Mouse (Mus musculus): ENCODE data around the gene Kctd11. TPM values are rescaled to one million over a fixed set of nuclear protein-coding genes. Genes with fewer than 3 reads are reported as not detected.
A peak's percentile ranks its signal among the peaks of the same experiment; 100 is the strongest.

Gene Kctd11
- polyA plus RNA-seq, 1 experiment from 2014 or later, result 3.9 TPM

- H3K27me3 ChIP-seq (ENCODE audit: control insufficient read depth, insufficient read depth, low read length), result peaks cover 3% of the 10 kb centered on the region; the same call in 1 of the 2 replicates
- H3K4me1 ChIP-seq (ENCODE audit: control insufficient read depth, insufficient read depth, low read length), result peaks cover 19% of the 10 kb centered on the region
- H3K36me3 ChIP-seq (ENCODE audit: control insufficient read depth, insufficient read depth, low read length), result no peaks in the 10 kb centered on the region
- H3K4me2 ChIP-seq, result no peak overlapping the region; the same call in 1 of the 2 replicates
- DNase-seq (ENCODE audit: low spot score, missing footprints) (no peak), ATAC-seq (ENCODE audit: low FRiP score) (no peak)
- no peak overlapping the region for H3K9ac ChIP-seq (ENCODE audit: low read length)
- WGBS, result 87% methylated on average over 6 of the region's 6 CpGs
- no peak overlapping the region for H3K27ac ChIP-seq (ENCODE audit: low read depth, low read length)
- no peaks in the 10 kb centered on the region for H3K9me3 ChIP-seq (ENCODE audit: control insufficient read depth, low read length)
- H3K4me3 ChIP-seq (ENCODE audit: low read depth, low read length), result no peak overlapping the region
These were observed 2.3 kb downstream of the Kctd11 start for GRCm38 (mm10) chr11:69878952-69879351.

GRCm38 (mm10) chr11:69878399-69878798 lies 2.8 kb downstream of the Kctd11 start:
- 60% methylated on average over 3 of the region's 3 CpGs for WGBS
- ATAC-seq (ENCODE audit: low FRiP score), result no peak
- H3K4me1 ChIP-seq (ENCODE audit: control insufficient read depth, insufficient read depth, low read length), result peaks cover 19% of the 10 kb centered on the region
- DNase-seq (ENCODE audit: low spot score, missing footprints), result no peak
- H3K36me3 ChIP-seq (ENCODE audit: control insufficient read depth, insufficient read depth, low read length), result no peaks in the 10 kb centered on the region
- no peaks in the 10 kb centered on the region for H3K9me3 ChIP-seq (ENCODE audit: control insufficient read depth, low read length)
- H3K27me3 ChIP-seq (ENCODE audit: control insufficient read depth, insufficient read depth, low read length), result peaks cover 3% of the 10 kb centered on the region; the same call in 1 of the 2 replicates
- no peak overlapping the region for H3K4me3 ChIP-seq (ENCODE audit: low read depth, low read length)
- H3K9ac ChIP-seq (ENCODE audit: low read length), result no peak overlapping the region
- 0 out of 2 replicates have a peak overlapping the region, but pooled peaks have one; percentile 6 for H3K4me2 ChIP-seq
- no peak overlapping the region for H3K27ac ChIP-seq (ENCODE audit: low read depth, low read length)

GRCm38 (mm10) chr11:69877878-69878277 lies 3.3 kb downstream of the Kctd11 start, which contains the start of gene Tmem95:
Gene Tmem95 (minus strand): TSS chr11:69878018.
- no peaks in the 10 kb centered on the region for H3K36me3 ChIP-seq (ENCODE audit: control insufficient read depth, insufficient read depth, low read length)

DNA sequence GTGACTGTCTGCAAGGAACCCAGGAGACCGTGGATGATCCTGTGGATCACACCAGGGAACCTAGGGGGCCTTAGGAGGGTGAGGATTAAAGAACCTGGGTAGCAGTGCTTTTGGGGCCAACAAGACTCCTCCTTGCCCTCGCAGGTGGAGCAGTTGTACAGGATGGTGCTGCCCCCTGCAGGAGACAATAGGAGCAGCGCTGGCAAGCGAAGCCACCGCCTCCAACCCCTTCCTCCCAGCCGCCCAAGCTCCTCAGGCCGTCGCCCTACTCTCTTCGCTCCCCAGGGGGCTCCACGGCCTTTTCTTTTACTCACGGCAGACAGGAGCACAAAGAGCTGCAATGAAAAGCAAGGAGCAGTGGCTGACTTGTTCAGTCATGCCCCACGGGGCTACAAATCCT lies 4.3 kb downstream of the Kctd11 start:
- Histone ChIP-seq H3K27ac (ENCODE audit: low read depth, low read length) (no peak overlapping the region; the same call in 1 of the 2 replicates), H3K9ac (ENCODE audit: low read length) (no peak overlapping the region), H3K4me2 (peak overlapping the region; percentile 12), H3K4me3 (ENCODE audit: low read depth, low read length) (no peak overlapping the region), H3K27me3 (ENCODE audit: control insufficient read depth, insufficient read depth, low read length) (peaks cover 2% of the 10 kb centered on the region; the same call in 1 of the 2 replicates), H3K9me3 (ENCODE audit: control insufficient read depth, low read length) (no peaks in the 10 kb centered on the region), H3K36me3 (ENCODE audit: control insufficient read depth, insufficient read depth, low read length) (no peaks in the 10 kb centered on the region), H3K4me1 (ENCODE audit: control insufficient read depth, insufficient read depth, low read length) (peaks cover 19% of the 10 kb centered on the region)
- ATAC-seq (ENCODE audit: low FRiP score) (peak; percentile 38; the same call in 1 of the 2 replicates), DNase-seq (ENCODE audit: low spot score, missing footprints) (peak; percentile 96)
- 2% methylated on average over 12 of the region's 12 CpGs for WGBS

More at GRCm38 (mm10) chr11:69877878-69878277, 3.3 kb downstream of the Kctd11 start, which contains the start of gene Tmem95:
- H3K9ac ChIP-seq (ENCODE audit: low read length), result no peak within 1 kb of the TSS; the same call in 1 of the 2 replicates
- peak within 1 kb of the TSS; percentile 12 for H3K4me2 ChIP-seq
- H3K27ac ChIP-seq (ENCODE audit: low read depth, low read length), result no peak within 1 kb of the TSS; the same call in 1 of the 2 replicates
- no peak for DNase-seq (ENCODE audit: low spot score, missing footprints)
- no peak for ATAC-seq (ENCODE audit: low FRiP score)
- no peaks in the 10 kb centered on the region for H3K9me3 ChIP-seq (ENCODE audit: control insufficient read depth, low read length)
- H3K27me3 ChIP-seq (ENCODE audit: control insufficient read depth, insufficient read depth, low read length), result peaks cover 3% of the 10 kb centered on the region; the same call in 1 of the 2 replicates
- H3K4me3 ChIP-seq (ENCODE audit: low read depth, low read length), result no peak within 1 kb of the TSS
- peaks cover 19% of the 10 kb centered on the region for H3K4me1 ChIP-seq (ENCODE audit: control insufficient read depth, insufficient read depth, low read length)
- WGBS, result 89% methylated on average over 11 of the region's 11 CpGs

GRCm38 (mm10) chr11:69876186-69876585 lies 5.0 kb downstream of the Kctd11 start:
- DNase-seq (ENCODE audit: low spot score, missing footprints), result no peak
- Histone ChIP-seq H3K27me3 (ENCODE audit: control insufficient read depth, insufficient read depth, low read length) (no peaks in the 10 kb centered on the region; the same call in 1 of the 2 replicates), H3K27ac (ENCODE audit: low read depth, low read length) (no peak overlapping the region), H3K4me3 (ENCODE audit: low read depth, low read length) (no peak overlapping the region), H3K4me2 (no peak overlapping the region), H3K9me3 (ENCODE audit: control insufficient read depth, low read length) (no peaks in the 10 kb centered on the region), H3K36me3 (ENCODE audit: control insufficient read depth, insufficient read depth, low read length) (no peaks in the 10 kb centered on the region), H3K4me1 (ENCODE audit: control insufficient read depth, insufficient read depth, low read length) (peaks cover 16% of the 10 kb centered on the region), H3K9ac (ENCODE audit: low read length) (no peak overlapping the region; the same call in 1 of the 2 replicates)
- WGBS, result 68% methylated on average over 7 of the region's 7 CpGs
- ATAC-seq (ENCODE audit: low FRiP score), result no peak

- DNase-seq (ENCODE audit: low spot score, missing footprints) (no peak), ATAC-seq (ENCODE audit: low FRiP score) (no peak)
- WGBS, result 79% methylated on average over 4 of the region's 4 CpGs
- Histone ChIP-seq H3K4me3 (ENCODE audit: low read depth, low read length) (no peak overlapping the region), H3K4me2 (no peak overlapping the region), H3K27me3 (ENCODE audit: control insufficient read depth, insufficient read depth, low read length) (no peaks in the 10 kb centered on the region), H3K36me3 (ENCODE audit: control insufficient read depth, insufficient read depth, low read length) (no peaks in the 10 kb centered on the region), H3K27ac (ENCODE audit: low read depth, low read length) (no peak overlapping the region), H3K9ac (ENCODE audit: low read length) (no peak overlapping the region), H3K9me3 (ENCODE audit: control insufficient read depth, low read length) (no peaks in the 10 kb centered on the region), H3K4me1 (ENCODE audit: control insufficient read depth, insufficient read depth, low read length) (peaks cover 6% of the 10 kb centered on the region; the same call in 1 of the 2 replicates)
These were observed 8.8 kb downstream of the Kctd11 start for GRCm38 (mm10) chr11:69872451-69872850.

GRCm38 (mm10) chr11:69871822-69872221 lies 9.4 kb downstream of the Kctd11 start:
- Histone ChIP-seq H3K9ac (ENCODE audit: low read length) (no peak overlapping the region), H3K4me2 (no peak overlapping the region), H3K27me3 (ENCODE audit: control insufficient read depth, insufficient read depth, low read length) (no peaks in the 10 kb centered on the region), H3K4me1 (ENCODE audit: control insufficient read depth, insufficient read depth, low read length) (peaks cover under 1% of the 10 kb centered on the region; the same call in 1 of the 2 replicates), H3K4me3 (ENCODE audit: low read depth, low read length) (no peak overlapping the region), H3K9me3 (ENCODE audit: control insufficient read depth, low read length) (no peaks in the 10 kb centered on the region), H3K27ac (ENCODE audit: low read depth, low read length) (no peak overlapping the region), H3K36me3 (ENCODE audit: control insufficient read depth, insufficient read depth, low read length) (no peaks in the 10 kb centered on the region)
- ATAC-seq (ENCODE audit: low FRiP score) (no peak), DNase-seq (ENCODE audit: low spot score, missing footprints) (no peak)
- 95% methylated on average over 7 of the region's 7 CpGs for WGBS

DNA sequence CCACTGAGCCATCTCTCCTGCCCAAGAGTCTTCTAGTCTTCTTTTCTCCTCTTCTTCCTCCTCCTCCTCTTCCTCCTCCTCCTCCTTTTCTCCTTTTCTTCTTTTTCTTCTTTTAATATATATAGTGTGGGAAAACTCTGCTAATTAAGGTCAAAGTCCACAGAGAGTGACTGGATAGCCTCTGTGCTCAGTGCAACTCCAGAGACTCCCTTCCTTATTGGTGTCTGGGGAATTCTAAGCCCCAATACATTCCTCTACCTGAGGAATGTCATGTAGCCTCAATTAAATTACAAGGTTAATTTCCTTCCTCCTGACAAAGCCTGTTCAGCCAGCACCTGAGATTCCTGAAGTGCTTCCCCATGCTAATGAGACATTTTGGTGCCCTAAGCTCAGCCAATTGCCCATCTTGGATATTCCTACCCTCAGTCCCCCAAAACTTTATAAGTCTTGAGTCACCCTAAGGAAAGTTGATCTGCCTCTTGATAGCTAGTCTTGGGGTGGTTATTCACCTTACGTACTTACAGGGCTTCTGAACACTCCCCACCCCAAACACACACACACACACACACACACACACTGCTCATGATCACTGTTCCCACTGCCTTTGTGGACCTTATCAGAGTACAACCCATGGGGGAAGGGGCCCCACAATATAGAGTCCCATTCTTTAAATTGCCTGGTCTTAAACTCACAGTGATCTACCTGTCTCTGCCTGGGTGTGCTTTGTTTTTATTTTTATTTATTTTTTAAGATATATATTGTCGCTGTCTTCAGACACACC lies 10.7 kb downstream of the Kctd11 start:
- Histone ChIP-seq H3K27ac (ENCODE audit: low read depth, low read length) (no peak overlapping the region), H3K4me1 (ENCODE audit: control insufficient read depth, insufficient read depth, low read length) (no peaks in the 10 kb centered on the region), H3K4me2 (no peak overlapping the region), H3K9me3 (ENCODE audit: control insufficient read depth, low read length) (no peaks in the 10 kb centered on the region), H3K9ac (ENCODE audit: low read length) (no peak overlapping the region), H3K4me3 (ENCODE audit: low read depth, low read length) (no peak overlapping the region), H3K27me3 (ENCODE audit: control insufficient read depth, insufficient read depth, low read length) (no peaks in the 10 kb centered on the region), H3K36me3 (ENCODE audit: control insufficient read depth, insufficient read depth, low read length) (no peaks in the 10 kb centered on the region)
- DNase-seq (ENCODE audit: low spot score, missing footprints) (no peak), ATAC-seq (ENCODE audit: low FRiP score) (no peak)
- WGBS, result 82% methylated on average over 2 of the region's 2 CpGs

GRCm38 (mm10) chr11:69867335-69867734 lies 13.9 kb downstream of the Kctd11 start:
- DNase-seq (ENCODE audit: low spot score, missing footprints) (no peak), ATAC-seq (ENCODE audit: low FRiP score) (no peak)
- 70% methylated on average over 9 of the region's 9 CpGs for WGBS
- Histone ChIP-seq H3K4me3 (ENCODE audit: low read depth, low read length) (no peak overlapping the region), H3K27me3 (ENCODE audit: control insufficient read depth, insufficient read depth, low read length) (no peaks in the 10 kb centered on the region), H3K9me3 (ENCODE audit: control insufficient read depth, low read length) (no peaks in the 10 kb centered on the region), H3K4me2 (no peak overlapping the region), H3K27ac (ENCODE audit: low read depth, low read length) (no peak overlapping the region), H3K9ac (ENCODE audit: low read length) (no peak overlapping the region), H3K4me1 (ENCODE audit: control insufficient read depth, insufficient read depth, low read length) (no peaks in the 10 kb centered on the region), H3K36me3 (ENCODE audit: control insufficient read depth, insufficient read depth, low read length) (no peaks in the 10 kb centered on the region)

All from midbrain, embryonic 11.5 days (tissue).